In the genomic region with DNA sequence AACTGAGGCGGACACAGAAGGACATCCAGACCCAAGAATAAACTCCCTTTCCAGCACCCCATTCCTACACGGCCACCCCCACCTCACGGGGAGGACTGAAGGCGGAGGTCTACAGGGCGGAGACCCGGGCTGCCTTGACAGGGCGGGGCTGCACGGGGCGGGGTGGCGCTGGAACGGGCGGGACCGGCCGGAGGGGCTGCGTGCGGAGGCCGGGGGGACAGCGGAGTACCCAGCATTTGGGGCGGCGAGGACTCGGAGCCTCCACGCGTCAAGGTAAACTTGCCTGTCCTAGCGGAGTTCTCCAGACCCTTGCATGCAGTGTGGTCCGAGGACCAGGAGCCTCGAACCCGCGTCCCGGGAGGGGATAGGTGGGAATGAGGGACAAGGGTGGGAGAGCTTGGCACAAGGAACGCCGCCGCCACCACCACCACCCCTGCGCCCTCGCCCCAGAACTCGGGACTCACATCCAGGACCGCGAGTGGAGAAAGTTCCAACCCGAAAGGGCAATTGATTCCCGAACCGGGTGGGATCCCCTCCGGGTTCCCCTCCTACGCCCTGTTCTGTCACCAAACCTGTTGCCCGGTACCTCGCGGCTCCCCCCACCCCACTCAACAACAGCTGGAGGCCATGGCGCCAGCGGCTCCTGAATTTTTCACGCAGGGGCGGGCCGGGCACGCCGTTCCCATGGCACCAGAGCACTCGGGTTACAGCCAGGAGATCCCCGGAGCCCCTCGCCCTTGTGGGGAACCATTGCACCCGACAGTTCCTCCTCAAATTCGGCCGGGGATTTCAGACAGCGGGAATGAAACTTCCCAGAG, we compare ENCODE assay signal across 8 mouse cellular contexts. TPM values are rescaled to one million over a fixed set of nuclear protein-coding genes. Genes with fewer than 3 reads are reported as not detected.
DNase-seq lines count a peak whose midpoint lies in the region; ATAC-seq lines count a peak whose summit lies in the region.

A gene (plus strand): TSS at position 178 of the 818 bp plus-strand sequence.

- intact Hi-C loops in left cerebral cortex, postnatal 4 days (cut with DNase I): no loop called here

- H3K36me3 ChIP-seq in kidney, embryonic 14.5 days (ENCODE audit: control insufficient read depth, insufficient read depth, low read length): peaks cover 16% of the 10 kb centered on the region; the same call in 1 of the 2 replicates
- H3K36me3 ChIP-seq in forebrain, embryonic 10.5 days (replicated peaks): no peaks in the 10 kb centered on the region
- H3K36me3 ChIP-seq in liver, embryonic 13.5 days: no peaks in the 10 kb centered on the region
- H3K36me3 ChIP-seq in neural tube, embryonic 13.5 days: no peaks in the 10 kb centered on the region

- H3K27me3 ChIP-seq in kidney, embryonic 14.5 days (ENCODE audit: control insufficient read depth, insufficient read depth, low read length): no peaks in the 10 kb centered on the region
- peaks cover 65% of the 10 kb centered on the region for H3K27me3 ChIP-seq in forebrain, embryonic 10.5 days (ENCODE audit: poor library complexity, severe bottlenecking)
- peaks cover 68% of the 10 kb centered on the region for H3K27me3 ChIP-seq in liver, embryonic 13.5 days
- H3K27me3 ChIP-seq in neural tube, embryonic 13.5 days: peaks cover 61% of the 10 kb centered on the region

- peak within 1 kb of the TSS; percentile 79 for H3K9ac ChIP-seq in kidney, embryonic 14.5 days (ENCODE audit: low read depth, low read length)
- H3K9ac ChIP-seq in liver, embryonic 13.5 days: no peak within 1 kb of the TSS
- peak within 1 kb of the TSS; percentile 50; the same call in 1 of the 2 replicates for H3K9ac ChIP-seq in neural tube, embryonic 13.5 days

- peak within 1 kb of the TSS; percentile 91 for H3K4me2 ChIP-seq in kidney, embryonic 14.5 days (replicated peaks; ENCODE audit: low read depth, low read length)
- H3K4me2 ChIP-seq in liver, embryonic 13.5 days: peak within 1 kb of the TSS; percentile 53
- H3K4me2 ChIP-seq in neural tube, embryonic 13.5 days: peak within 1 kb of the TSS; percentile 56

- under 1% methylated on average over 59 of the region's 59 CpGs for WGBS in kidney, embryonic 14.5 days
- WGBS in forebrain, embryonic 10.5 days: 2% methylated on average over 59 of the region's 59 CpGs
- 4% methylated on average over 52 of the region's 59 CpGs for WGBS in liver, embryonic 13.5 days (ENCODE audit: insufficient replicate concordance)
- 3% methylated on average over 57 of the region's 59 CpGs for WGBS in neural tube, embryonic 13.5 days

- no peak for DNase-seq in kidney, adult 9 months
- DNase-seq in forebrain, embryonic 10.5 days (ENCODE audit: extremely low spot score, low spot score): peak; percentile 43
- DNase-seq in liver, embryonic 13.5 days: no peak
- DNase-seq in cerebellum, postnatal 10 days: no peak
- DNase-seq in left cerebral cortex, postnatal 4 days: no peak

- H3K4me1 ChIP-seq in kidney, embryonic 14.5 days (ENCODE audit: control insufficient read depth, insufficient read depth, low read length): peaks cover 43% of the 10 kb centered on the region; the same call in 1 of the 2 replicates
- H3K4me1 ChIP-seq in forebrain, embryonic 10.5 days: peaks cover 28% of the 10 kb centered on the region
- H3K4me1 ChIP-seq in liver, embryonic 13.5 days (replicated peaks): peaks cover 5% of the 10 kb centered on the region; the same call in 1 of the 2 replicates
- H3K4me1 ChIP-seq in neural tube, embryonic 13.5 days (replicated peaks): peaks cover 17% of the 10 kb centered on the region

- 0 out of 2 replicates have a peak, but pooled peaks cover 4% of the 10 kb centered on the region for H3K9me3 ChIP-seq in kidney, embryonic 14.5 days (ENCODE audit: control insufficient read depth, low read length)
- H3K9me3 ChIP-seq in forebrain, embryonic 10.5 days: no peaks in the 10 kb centered on the region
- no peaks in the 10 kb centered on the region for H3K9me3 ChIP-seq in liver, embryonic 13.5 days (replicated peaks)
- H3K9me3 ChIP-seq in neural tube, embryonic 13.5 days: no peaks in the 10 kb centered on the region

- peak; percentile 74 for ATAC-seq in kidney, embryonic 14.5 days (ENCODE audit: low FRiP score, low TSS enrichment)
- peak; percentile 22 to 27; a peak in 2 of 4 replicates for ATAC-seq in hematopoietic stem cell, adult 5-6 weeks (replicated peaks in 1 of 2; ENCODE audit: insufficient read depth in 1 of 2, low FRiP score in 2 of 2, low TSS enrichment in 1 of 2, low read depth in 1 of 2, poor library complexity in 2 of 2, severe bottlenecking in 2 of 2)
- ATAC-seq in liver, embryonic 13.5 days (ENCODE audit: low read depth): no peak
- ATAC-seq in neural tube, embryonic 13.5 days (ENCODE audit: low read depth): peak; percentile 46; the same call in 1 of the 2 replicates

- H3K27ac ChIP-seq in kidney, embryonic 14.5 days (ENCODE audit: low read depth, low read length): peak within 1 kb of the TSS; percentile 85
- peak within 1 kb of the TSS; percentile 37; the same call in 1 of the 2 replicates for H3K27ac ChIP-seq in forebrain, embryonic 10.5 days
- no peak within 1 kb of the TSS for H3K27ac ChIP-seq in liver, embryonic 13.5 days
- H3K27ac ChIP-seq in neural tube, embryonic 13.5 days (replicated peaks): no peak within 1 kb of the TSS

- peak within 1 kb of the TSS; percentile 65 for H3K4me3 ChIP-seq in kidney, embryonic 14.5 days (ENCODE audit: low read length)
- peak within 1 kb of the TSS; percentile 53 for H3K4me3 ChIP-seq in forebrain, embryonic 10.5 days
- H3K4me3 ChIP-seq in liver, embryonic 13.5 days (replicated peaks): peak within 1 kb of the TSS; percentile 40
- peak within 1 kb of the TSS; percentile 31 for H3K4me3 ChIP-seq in neural tube, embryonic 13.5 days

RNA-seq across cellular contexts. Expression of the gene that starts here (rescaled TPM):
- polyA plus RNA-seq in kidney, embryonic 14.5 days (2014; fragmentation: Nextera tagmentation; extraction: Ambion mirVana): 46.9 and 61.8 TPM in 2 replicates
- 0.16 and 0.18 TPM in 2 replicates for polyA plus RNA-seq in forebrain, embryonic 10.5 days (2016; fragmentation: Nextera tagmentation; extraction: Ambion mirVana)
- total RNA-seq in hematopoietic stem cell, adult 5-6 weeks (2017): not detected in 2 replicates
- polyA plus RNA-seq in liver, embryonic 13.5 days (2015; fragmentation: Nextera tagmentation; extraction: Ambion mirVana): 0.89 and 0.95 TPM in 2 replicates
- polyA plus RNA-seq in neural tube, embryonic 13.5 days (2015; fragmentation: Nextera tagmentation; extraction: Ambion mirVana): 0.32 and 0.72 TPM in 2 replicates
- total RNA-seq in left cerebral cortex, postnatal 4 days (2021): under 1 TPM; 0.62 to 0.86 TPM

Comparison
In these comparisons a context has a peak if more than half of its experiments do, and no peak if none do; other contexts are left out.
1. RNA of the gene that starts here (polyA plus RNA-seq): 46.9 to 61.8 TPM in kidney, embryonic 14.5 days; 0.89 to 0.95 TPM in liver, embryonic 13.5 days, 0.32 to 0.72 TPM in neural tube, embryonic 13.5 days and 0.16 to 0.18 TPM in forebrain, embryonic 10.5 days; every median in the first group is over 10 times any median in the second.
2. Peak in DNase-seq, H3K4me3 ChIP-seq and H3K27ac ChIP-seq in forebrain, embryonic 10.5 days; RNA of the gene not detected or under 1 TPM.
3. Peak in ATAC-seq in hematopoietic stem cell, adult 5-6 weeks; RNA of the gene not detected or under 1 TPM.
4. Peak in ATAC-seq, H3K4me3 ChIP-seq, H3K9ac ChIP-seq and H3K4me2 ChIP-seq in neural tube, embryonic 13.5 days; RNA of the gene not detected or under 1 TPM.
5. Peak in every context shown above with its lines, with median percentiles within 50 percentile points of each other: H3K4me2 ChIP-seq and H3K4me3 ChIP-seq.